Mouse (Mus musculus): Measurements from ENCODE around the gene Mon1a. TPM values are rescaled to one million over a fixed set of nuclear protein-coding genes. Genes with fewer than 3 reads are reported as not detected.

Mon1a gene
- total RNA-seq, 2 experiments from 2014 or later = 7.6 to 16.6 TPM

- no peak for ATAC-seq (ENCODE audit: poor library complexity, severe bottlenecking)
Observed at GRCm38 (mm10) chr9:107907801-107908120, 19.8 kb downstream of the Mon1a start.

DNA sequence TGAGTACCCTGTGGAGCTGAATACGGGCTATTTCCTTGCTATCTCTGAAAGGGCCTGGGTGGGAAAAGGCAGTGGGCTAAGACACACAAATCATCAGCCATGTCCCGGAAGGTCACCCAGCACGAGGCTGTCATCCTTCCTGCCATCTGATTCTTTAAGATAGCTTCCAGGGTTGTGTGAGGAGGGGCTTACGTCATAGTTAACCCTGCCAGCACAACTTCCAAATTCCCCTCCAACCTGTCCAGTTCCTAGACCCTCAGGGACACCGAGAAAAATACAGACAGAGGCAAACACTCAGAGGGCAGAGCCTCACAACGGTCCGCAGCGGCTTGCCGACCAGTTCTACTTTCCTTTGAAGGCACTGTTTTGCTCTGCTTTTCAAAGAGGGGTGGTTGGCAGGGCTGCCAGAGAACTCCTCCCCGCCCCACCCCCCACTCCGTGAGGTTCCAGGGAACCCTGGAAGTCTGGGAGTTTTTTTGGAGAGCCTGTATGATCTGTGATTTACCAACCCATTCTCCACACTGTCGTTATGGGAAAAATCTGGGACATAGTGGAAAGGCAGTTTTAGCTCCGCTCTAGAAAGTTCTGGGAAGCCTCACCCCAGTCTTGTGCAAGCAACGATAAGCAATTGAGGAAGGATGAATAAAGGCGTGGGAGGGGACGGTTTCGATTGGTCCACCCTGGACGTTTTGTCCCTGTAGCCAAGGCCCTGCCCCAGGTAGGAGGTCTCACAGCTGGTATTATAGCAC, 20.6 kb downstream of the Mon1a start:
- peak; percentile 55 for ATAC-seq (ENCODE audit: poor library complexity, severe bottlenecking)

DNA sequence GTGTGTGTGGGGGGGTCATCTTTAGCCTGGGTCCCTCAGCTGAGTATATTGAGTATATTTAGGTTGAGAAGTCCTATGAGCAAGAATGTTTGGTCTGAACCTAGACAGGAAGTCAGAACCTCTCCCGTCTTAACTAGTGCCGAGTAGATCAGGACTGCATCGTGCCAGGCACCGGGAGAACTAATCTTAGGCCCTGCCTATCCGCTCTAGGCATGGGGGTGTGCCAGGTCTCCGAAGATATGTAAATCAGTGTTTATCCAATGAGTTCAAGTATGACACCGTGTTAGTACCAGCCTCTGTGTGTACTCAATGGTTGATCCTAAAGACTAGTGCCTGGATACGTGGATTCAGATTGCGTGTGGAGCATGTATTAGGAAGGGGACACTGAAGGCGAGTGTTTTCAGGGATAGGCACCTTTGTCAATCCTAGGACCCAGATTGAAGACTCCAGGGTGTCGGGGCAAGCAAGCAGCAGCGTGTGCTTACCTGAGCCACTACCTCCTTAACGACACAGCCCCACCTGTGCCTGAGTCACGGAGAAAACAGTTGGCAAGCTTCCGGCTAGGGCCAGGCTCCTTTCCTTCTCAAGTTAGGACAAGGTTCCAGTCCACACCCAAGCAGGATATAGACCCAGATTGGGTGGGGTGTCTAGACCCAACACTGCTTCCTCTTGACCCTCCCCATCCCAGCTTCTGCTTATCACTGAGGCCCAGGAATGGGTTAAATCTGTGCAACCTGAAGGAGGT, 22.2 kb downstream of the Mon1a start:
- no peak for ATAC-seq (ENCODE audit: poor library complexity, severe bottlenecking)

- ATAC-seq (ENCODE audit: poor library complexity, severe bottlenecking) = no peak
Observed at GRCm38 (mm10) chr9:107914764-107915420, 26.9 kb downstream of the Mon1a start.

DNA sequence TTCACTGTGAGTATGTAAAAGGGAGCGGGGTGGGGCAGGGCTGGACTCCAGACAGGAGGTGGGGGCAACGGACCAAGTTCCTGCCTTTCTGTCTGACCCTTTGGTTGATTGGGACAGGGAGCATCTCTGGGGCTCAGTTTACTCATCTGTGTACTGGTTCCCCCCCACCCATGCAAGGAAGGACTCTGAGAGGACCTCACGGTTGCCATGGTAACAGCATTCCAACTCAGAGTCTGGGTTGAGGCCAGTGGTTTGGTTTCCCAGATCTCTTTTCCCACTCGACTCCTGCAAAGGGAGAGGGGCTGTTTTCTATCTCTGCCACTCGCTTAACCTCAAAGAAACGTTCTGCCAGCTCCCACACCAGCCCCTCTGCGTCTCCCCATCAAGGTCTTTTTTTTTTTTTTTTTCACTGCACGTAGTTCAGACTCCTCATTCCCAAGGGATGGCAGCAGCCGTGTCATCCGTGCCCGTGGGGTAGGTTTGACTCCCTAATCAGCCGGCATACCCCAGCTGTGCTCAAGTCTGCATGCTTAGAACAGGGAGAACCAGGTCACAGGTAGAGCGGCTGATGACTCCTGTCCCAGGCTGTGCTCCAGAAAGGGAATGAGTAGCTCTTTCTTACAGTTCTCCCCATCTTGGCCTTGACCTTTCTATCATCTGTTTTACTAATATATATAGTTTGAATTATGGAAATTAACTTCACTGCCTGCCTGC, 30.1 kb downstream of the Mon1a start:
- no peak for ATAC-seq (ENCODE audit: poor library complexity, severe bottlenecking)

GRCm38 (mm10) chr9:107918884-107919283, 30.9 kb downstream of the Mon1a start:
- ATAC-seq (ENCODE audit: poor library complexity, severe bottlenecking) = no peak

GRCm38 (mm10) chr9:107919441-107919840, 31.5 kb downstream of the Mon1a start:
- no peak for ATAC-seq (ENCODE audit: poor library complexity, severe bottlenecking)

- ATAC-seq (ENCODE audit: poor library complexity, severe bottlenecking) = peak; percentile 82
Observed at GRCm38 (mm10) chr9:107923021-107923420, 35.1 kb downstream of the Mon1a start.

DNA sequence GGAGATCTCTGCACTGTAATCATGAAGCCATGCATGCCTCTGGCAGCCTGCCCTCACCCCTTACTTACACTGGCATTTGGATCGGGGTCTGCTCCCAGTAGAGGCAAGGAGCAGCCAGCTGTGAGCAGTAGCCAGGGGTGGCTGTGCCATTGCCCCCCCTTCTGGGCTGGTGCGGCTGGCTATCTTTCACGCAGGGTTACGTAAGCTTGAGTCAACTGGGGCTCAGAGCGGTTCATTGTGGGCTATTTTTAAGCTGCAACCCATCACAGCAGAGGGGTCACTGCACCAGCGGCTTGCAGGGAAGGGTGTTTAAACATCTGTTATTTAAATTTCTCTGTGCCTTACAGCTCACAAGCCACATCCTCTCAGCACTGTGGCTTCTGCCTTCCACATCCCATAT, 36.0 kb downstream of the Mon1a start:
- peak; percentile 42; the same call in 1 of the 2 replicates for ATAC-seq (ENCODE audit: poor library complexity, severe bottlenecking)

GRCm38 (mm10) chr9:107925251-107925650, 37.3 kb downstream of the Mon1a start:
- ATAC-seq (ENCODE audit: poor library complexity, severe bottlenecking) = no peak

DNA sequence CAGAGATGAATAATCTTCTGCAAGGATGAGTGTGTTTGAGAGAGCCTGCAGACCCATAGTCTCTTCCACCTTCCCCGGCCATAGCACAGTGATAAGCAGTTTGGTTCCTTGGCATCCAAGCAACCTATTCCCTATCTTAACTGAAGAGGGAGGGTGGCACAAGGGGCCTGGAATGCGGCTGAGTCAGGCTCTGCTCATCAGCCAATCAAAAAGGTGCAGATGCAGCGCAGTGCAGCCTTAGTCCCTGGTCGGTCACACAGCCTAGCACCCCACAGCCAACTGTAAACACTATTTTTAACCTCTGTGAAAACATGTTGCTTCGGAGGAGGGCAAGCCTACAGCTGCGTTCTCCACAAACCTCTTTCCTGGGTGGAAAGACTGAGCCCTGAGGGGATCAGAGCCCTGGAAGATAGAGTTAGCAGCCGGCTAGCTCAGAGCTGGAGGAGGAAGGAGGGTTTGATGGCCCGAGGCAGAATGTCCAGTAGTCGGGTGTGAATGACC, 39.0 kb downstream of the Mon1a start:
- ATAC-seq (ENCODE audit: poor library complexity, severe bottlenecking) = no peak

GRCm38 (mm10) chr9:107927749-107928148, 39.8 kb downstream of the Mon1a start:
- no peak for ATAC-seq (ENCODE audit: poor library complexity, severe bottlenecking)

DNA sequence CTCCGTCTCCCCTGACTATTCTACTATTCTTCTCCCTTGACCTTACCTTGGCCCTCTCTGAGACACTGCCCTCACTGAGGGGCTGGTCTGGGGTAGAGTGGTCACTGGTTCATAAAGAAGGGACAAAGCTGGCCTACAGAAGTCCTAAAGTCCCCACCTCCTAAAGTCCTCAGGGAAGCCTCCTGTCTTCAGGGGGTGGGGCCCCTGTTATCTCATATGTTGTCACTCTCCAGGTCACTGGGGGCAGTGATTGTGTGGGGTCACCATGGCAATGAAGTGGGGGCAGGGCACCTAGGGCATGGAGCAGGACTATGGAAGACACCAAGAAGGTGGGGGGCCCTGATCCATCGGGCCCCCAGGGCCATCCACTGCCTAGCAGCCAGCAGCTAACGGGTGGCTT, 40.2 kb downstream of the Mon1a start, which contains the start of gene Actl11:
Gene Actl11, plus strand, starts transcription at position 301 of the 400 bp plus-strand sequence.
- ATAC-seq (ENCODE audit: poor library complexity, severe bottlenecking) = no peak

DNA sequence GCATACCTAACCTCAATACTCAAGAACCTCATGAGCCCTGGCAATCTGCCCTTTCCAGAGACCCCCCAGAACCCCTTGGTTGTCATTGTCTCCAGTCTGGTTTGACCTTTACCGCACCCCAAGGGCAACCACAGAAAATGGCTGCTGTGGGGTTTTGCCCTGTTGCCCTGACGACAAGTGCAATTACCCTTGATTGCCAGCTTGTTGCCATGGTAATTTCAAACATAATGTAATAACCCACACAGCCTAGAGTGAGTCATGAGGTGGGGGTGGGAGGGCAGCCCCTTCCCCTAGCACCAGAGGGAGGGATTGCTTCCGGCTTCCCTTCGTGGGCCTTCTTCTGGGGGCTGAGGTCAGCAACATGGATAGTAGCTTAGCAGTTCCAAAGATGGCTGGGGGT, 44.3 kb downstream of the Mon1a start:
- ATAC-seq (ENCODE audit: poor library complexity, severe bottlenecking) = no peak

- ATAC-seq (ENCODE audit: poor library complexity, severe bottlenecking) = no peak
Observed at GRCm38 (mm10) chr9:107934146-107934545, 46.2 kb downstream of the Mon1a start.

DNA sequence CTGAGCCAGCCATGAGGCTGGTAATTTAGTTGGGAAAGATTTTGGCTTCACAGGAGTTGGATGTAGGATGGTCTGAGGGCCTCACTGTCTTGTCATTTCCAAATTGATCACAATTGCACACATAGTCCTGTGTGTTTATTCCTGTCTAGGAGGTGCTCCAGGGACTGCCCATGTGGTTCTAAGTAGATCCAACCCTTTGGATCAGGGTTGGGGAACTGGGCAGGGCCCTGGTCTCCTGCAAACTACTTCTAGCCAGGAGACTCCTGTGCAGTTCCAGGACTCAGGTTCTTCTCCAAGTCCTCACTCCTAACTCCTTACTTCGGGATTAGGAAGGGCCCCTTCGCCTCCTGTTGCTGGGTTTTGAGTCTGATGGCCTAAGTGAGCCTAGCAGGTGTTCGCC, 47.4 kb downstream of the Mon1a start, which contains the start of gene Camkv:
Gene Camkv, plus strand, starts transcription at position 301 of the 400 bp plus-strand sequence.
- ATAC-seq (ENCODE audit: poor library complexity, severe bottlenecking) = no peak

DNA sequence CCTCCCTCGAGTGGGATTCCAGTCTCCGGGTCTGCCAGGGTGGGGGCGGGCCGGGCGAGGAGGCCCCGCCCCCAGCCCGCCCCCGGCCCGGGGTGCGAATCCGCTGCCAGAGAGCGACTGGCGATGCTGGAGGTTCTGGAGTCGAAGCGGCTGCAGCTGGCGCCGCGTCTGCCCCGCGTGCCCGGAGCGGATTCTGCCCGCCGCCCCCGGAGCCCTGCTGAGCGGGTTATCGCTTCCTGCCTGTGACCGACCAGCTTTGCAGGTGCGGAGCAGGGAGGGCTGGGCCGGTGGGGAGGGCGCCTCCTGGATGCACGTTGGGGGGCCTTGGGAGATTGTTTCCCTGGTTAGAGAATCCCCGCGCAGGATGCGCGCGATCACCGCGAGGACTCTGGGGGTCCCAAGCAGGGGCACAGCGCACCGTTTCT, 47.9 kb downstream of the Mon1a start:
- peak; percentile 40; the same call in 1 of the 2 replicates for ATAC-seq (ENCODE audit: poor library complexity, severe bottlenecking)

DNA sequence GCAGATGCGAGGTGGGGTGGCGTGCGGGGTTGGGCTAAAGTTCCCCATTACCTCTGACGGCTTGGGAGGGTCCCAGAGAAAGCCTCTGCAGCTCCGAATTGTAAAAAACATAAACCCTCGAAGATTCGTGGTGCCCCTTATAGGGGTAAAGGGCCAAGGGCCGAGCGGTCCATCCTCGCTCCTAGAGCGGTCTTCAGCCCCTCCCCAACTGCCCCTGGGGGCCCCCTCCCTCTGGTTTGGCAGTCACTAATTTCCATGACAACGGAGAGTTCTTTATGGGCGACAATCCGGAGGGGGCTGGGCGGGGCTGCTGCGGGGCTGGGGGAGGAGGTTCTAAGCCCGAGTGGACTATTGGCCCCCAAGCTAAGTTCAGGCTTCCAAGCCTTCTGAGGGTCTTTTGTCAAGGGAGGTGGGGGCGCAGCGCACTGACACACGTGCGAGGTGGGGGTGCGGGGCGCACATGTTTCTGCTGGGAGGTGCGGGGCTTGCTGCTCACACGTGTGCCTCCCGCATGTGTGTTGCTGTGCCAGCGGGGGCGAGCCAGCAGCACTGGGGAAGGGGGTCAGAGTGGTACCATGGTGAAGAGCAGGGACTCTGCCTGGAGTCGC, 48.4 kb downstream of the Mon1a start:
- no peak for ATAC-seq (ENCODE audit: poor library complexity, severe bottlenecking)

DNA sequence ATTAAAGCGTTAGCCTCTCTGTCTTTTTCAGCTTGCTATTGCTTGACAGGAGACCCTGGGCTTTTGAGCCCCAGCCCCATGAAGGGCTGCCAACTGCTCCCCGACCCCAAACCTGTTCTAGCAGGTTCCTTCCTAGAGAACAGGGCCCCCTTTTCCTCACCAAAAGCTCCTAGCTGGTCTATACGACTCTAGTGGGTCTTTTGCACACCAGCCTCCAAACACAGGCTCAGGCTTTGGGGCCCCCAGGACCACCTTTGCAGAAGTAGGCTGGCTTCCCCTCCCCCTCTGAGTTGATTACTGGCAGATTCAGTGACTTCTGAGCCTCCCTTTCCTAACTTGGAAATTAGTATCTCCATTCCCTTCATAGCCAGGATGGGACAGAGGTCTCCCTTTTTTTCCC, 48.9 kb downstream of the Mon1a start:
- no peak for ATAC-seq (ENCODE audit: poor library complexity, severe bottlenecking)
